ENCODE assay signal across 9 mouse cellular contexts in the genomic region with DNA sequence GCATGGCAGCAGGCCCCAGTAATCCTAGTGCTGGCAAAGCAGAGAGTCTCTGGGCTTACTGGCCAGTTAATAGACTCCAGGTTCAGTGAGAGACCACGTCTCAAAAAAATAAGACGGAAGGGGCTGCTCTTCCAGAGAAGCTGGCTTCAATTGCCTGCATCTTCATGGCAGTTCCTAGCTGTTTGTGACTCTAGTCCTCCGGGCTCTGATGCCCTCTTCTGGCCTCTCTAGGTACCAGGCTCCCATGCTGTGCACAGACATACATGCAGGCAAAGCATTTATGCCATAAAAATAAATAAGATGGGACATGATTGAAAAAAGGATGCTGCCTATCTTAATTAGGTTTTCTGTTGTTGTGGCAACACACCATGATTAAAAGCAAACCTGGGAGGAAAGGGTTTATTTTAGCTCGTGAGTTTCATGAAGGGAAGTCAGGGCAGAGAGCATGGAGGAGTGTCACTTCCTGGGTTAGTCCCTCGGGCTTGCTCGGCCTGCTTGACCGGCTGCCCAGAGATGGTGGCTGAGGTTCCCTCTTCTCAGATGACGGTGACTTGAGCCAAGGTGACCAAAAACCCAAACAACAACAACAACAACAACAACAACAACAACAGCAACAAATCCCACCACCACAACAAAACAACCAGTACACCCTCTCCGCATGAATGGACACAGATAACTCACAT. TPM values are rescaled to one million over a fixed set of nuclear protein-coding genes. Genes with fewer than 3 reads are reported as not detected.
DNase-seq lines count a peak whose midpoint lies in the region; ATAC-seq and TF ChIP-seq lines count a peak whose summit lies in the region.
"Had no signal": no experiment of that assay in that cellular context is flagged by ENCODE, and none has a peak within 500 bp of the region (broad histone marks: within the 10 kb centered on the region; RNA-seq: fewer than 3 reads in every experiment).

No protein-coding gene starts in this region.

- H3K4me2 ChIP-seq in kidney, embryonic 14.5 days (replicated peaks; ENCODE audit: low read depth, low read length) = 0 out of 2 replicates have a peak overlapping the region, but pooled peaks have one; percentile 15
- H3K4me2 ChIP-seq: hindbrain, embryonic 15.5 days had no signal

- WGBS in kidney, embryonic 14.5 days = 15% methylated on average over 9 of the region's 9 CpGs
- 23% methylated on average over 9 of the region's 9 CpGs for WGBS in liver, adult 2 months

- no peaks in the 10 kb centered on the region for H3K36me3 ChIP-seq in C2C12 (ENCODE audit: control insufficient read depth, insufficient read depth)
- no peaks in the 10 kb centered on the region for H3K36me3 ChIP-seq in kidney, embryonic 14.5 days (ENCODE audit: control insufficient read depth, insufficient read depth, low read length)
- H3K36me3 ChIP-seq in liver, adult 2 months (ENCODE audit: control insufficient read depth, insufficient read depth, low read length) = no peaks in the 10 kb centered on the region
- H3K36me3 ChIP-seq: hindbrain, embryonic 15.5 days had no signal

- H3K9me3 ChIP-seq in kidney, embryonic 14.5 days (ENCODE audit: control insufficient read depth, low read length) = no peaks in the 10 kb centered on the region
- H3K9me3 ChIP-seq: hindbrain, embryonic 15.5 days had no signal

- no peaks in the 10 kb centered on the region for H3K4me1 ChIP-seq in cortical plate, adult 2 months (ENCODE audit: control insufficient read depth, insufficient read depth, low read length)
- no peaks in the 10 kb centered on the region for H3K4me1 ChIP-seq in kidney, embryonic 14.5 days (ENCODE audit: control insufficient read depth, insufficient read depth, low read length)
- H3K4me1 ChIP-seq in liver, adult 2 months (ENCODE audit: control insufficient read depth, insufficient read depth, low read length) = peaks cover 2% of the 10 kb centered on the region
- H3K4me1 ChIP-seq: hindbrain, embryonic 15.5 days had no signal

- H3K9ac ChIP-seq in kidney, embryonic 14.5 days (ENCODE audit: low read depth, low read length) = no peak overlapping the region
- H3K9ac ChIP-seq in liver, adult 2 months (ENCODE audit: low read depth, low read length) = no peak overlapping the region
- H3K9ac ChIP-seq: hindbrain, embryonic 15.5 days had no signal

- H3ac ChIP-seq in C2C12 (ENCODE audit: control insufficient read depth, insufficient read length, low read depth) = no peak overlapping the region

- peak; percentile 89 for DNase-seq in NIH3T3 (ENCODE audit: low read depth)
- DNase-seq in gastrocnemius, postnatal 14 days = peak; percentile 62
- peak; percentile 55 for DNase-seq in liver, adult 2 months (ENCODE audit: extremely low read depth, low read depth, low spot score)
- peak; percentile 43 to 69 for DNase-seq in urinary bladder, postnatal 36 days (ENCODE audit: low spot score in 2 of 2)

- H3K79me2 ChIP-seq in C2C12 (ENCODE audit: control insufficient read depth, insufficient read depth) = no peaks in the 10 kb centered on the region
- no peaks in the 10 kb centered on the region for H3K79me2 ChIP-seq in liver, adult 2 months (ENCODE audit: control insufficient read depth, insufficient read depth, low read length)

- intact Hi-C loops in gastrocnemius, postnatal 14 days (cut with DNase I; ENCODE audit: low total_unique reads) = loop anchor here (5.0 kb wide), 1 partner anchor 44 kb away; no protein-coding TSS in a partner anchor

- no peak overlapping the region for H3K27ac ChIP-seq in cortical plate, adult 2 months (ENCODE audit: insufficient read depth, low read length)
- H3K27ac ChIP-seq in kidney, embryonic 14.5 days (ENCODE audit: low read depth, low read length) = no peak overlapping the region
- H3K27ac ChIP-seq in liver, adult 2 months (replicated peaks; ENCODE audit: insufficient read depth, low read depth, low read length) = no peak overlapping the region
- H3K27ac ChIP-seq: hindbrain, embryonic 15.5 days had no signal

- peak; percentile 51 for TF ChIP-seq CTCF in C2C12 (IDR thresholded peaks at IDR 0.05; ENCODE audit: control insufficient read depth, insufficient read depth, insufficient read length)
- TF ChIP-seq CTCF in cortical plate, adult 2 months (IDR thresholded peaks at IDR 0.05; ENCODE audit: extremely low read depth, insufficient read depth, low read length) = peak; percentile 74
- peak; percentile 86 for TF ChIP-seq CTCF in liver, adult 2 months (IDR thresholded peaks at IDR 0.05; ENCODE audit: low read depth, low read length)

- no peak for TF ChIP-seq POLR2A in cortical plate, adult 2 months (IDR thresholded peaks at IDR 0.05; ENCODE audit: extremely low read depth, insufficient read depth, low read length)
- no peak for TF ChIP-seq POLR2A in liver, adult 2 months (IDR thresholded peaks at IDR 0.05; ENCODE audit: extremely low read depth, insufficient read depth, low read length)

- no peaks in the 10 kb centered on the region for H3K79me3 ChIP-seq in C2C12 (ENCODE audit: low read depth)

- peak; percentile 78 for ATAC-seq in kidney, embryonic 14.5 days (ENCODE audit: low FRiP score, low TSS enrichment)
- peak; percentile 58; the same call in 1 of the 2 replicates for ATAC-seq in monocyte, adult 5-6 weeks (replicated peaks; ENCODE audit: insufficient number of reproducible peaks, low FRiP score, low TSS enrichment, poor library complexity, severe bottlenecking)

- H3K4me3 ChIP-seq in C2C12 (ENCODE audit: insufficient read depth, poor library complexity, severe bottlenecking) = no peak overlapping the region
- no peak overlapping the region for H3K4me3 ChIP-seq in cortical plate, adult 2 months (ENCODE audit: insufficient read depth, low read length)
- no peak overlapping the region for H3K4me3 ChIP-seq in kidney, embryonic 14.5 days (ENCODE audit: low read length)
- no peak overlapping the region for H3K4me3 ChIP-seq in liver, adult 2 months (ENCODE audit: insufficient read depth, low read depth, low read length)
- H3K4me3 ChIP-seq: hindbrain, embryonic 15.5 days had no signal

- H3K27me3 ChIP-seq in C2C12 (ENCODE audit: control insufficient read depth, insufficient read depth, insufficient read length) = no peaks in the 10 kb centered on the region
- no peaks in the 10 kb centered on the region for H3K27me3 ChIP-seq in kidney, embryonic 14.5 days (ENCODE audit: control insufficient read depth, insufficient read depth, low read length)
- no peaks in the 10 kb centered on the region for H3K27me3 ChIP-seq in liver, adult 2 months (ENCODE audit: control insufficient read depth, insufficient read depth, low read length)
- H3K27me3 ChIP-seq: hindbrain, embryonic 15.5 days had no signal

TF ChIP-seq in C2C12, 6 proteins besides CTCF, POLR2A, EP300 and RAD21:
- TF ChIP-seq FOSL1 (IDR thresholded peaks at IDR 0.05; ENCODE audit: insufficient read depth, low read length, poor library complexity, severe bottlenecking) (no peak), MYOG (IDR thresholded peaks at IDR 0.05; ENCODE audit: control insufficient read depth, extremely low read depth, insufficient read length) (no peak), MAX (IDR thresholded peaks at IDR 0.05) (no peak), USF1 (IDR thresholded peaks at IDR 0.05; ENCODE audit: low read depth) (no peak), CEBPB (IDR thresholded peaks at IDR 0.05; ENCODE audit: low read depth) (no peak), MYOD1 (IDR thresholded peaks at IDR 0.05; ENCODE audit: control insufficient read depth, insufficient read length, low read depth) (no peak)

RNA-seq across cellular contexts. Expression of a gene that starts 26.3 kb away (rescaled TPM):
- 14.8 TPM for polyA plus RNA-seq in C2C12 (2012; fragmentation: generic; extraction: Trizol)
- 20.2 and 21.5 TPM in 2 replicates for polyA plus RNA-seq in cortical plate, adult 2 months (2012; rRNA removed)
- total RNA-seq in gastrocnemius, postnatal 14 days (2021) = 10 to 100 TPM in 1 of 2 experiments, 1 to 10 TPM in 1; 8.7 to 12.4 TPM
- 33.8 and 34.7 TPM in 2 replicates for polyA plus RNA-seq in kidney, embryonic 14.5 days (2014; fragmentation: Nextera tagmentation; extraction: Ambion mirVana)
- 10.8 and 13.6 TPM in 2 replicates for total RNA-seq in liver, adult 2 months (2014; rRNA removed)
- polyA plus RNA-seq in liver, adult 2 months (2012; rRNA removed) = 10.3 and 11.3 TPM in 2 replicates
- 29.7 to 44.7 TPM (median 33.8 TPM) in 3 replicates for total RNA-seq in monocyte, adult 5-6 weeks (2017)
